Mouse (Mus musculus) ES-Bruce4 (cell line): ENCODE data around the gene Gm45623.

Experiments
- CTCF ChIP-seq: IDR thresholded peaks from one replicate; pipeline ENCODE4 v1.8.1; 2011; ENCODE audit warnings: low read depth, low read length
- EP300 ChIP-seq: IDR thresholded peaks from 2 replicates; pipeline ENCODE4 v1.6.1; 2011; ENCODE audit warnings: low read depth, low read length; ENCODE audit not compliant: insufficient read depth

- no peak for TF ChIP-seq CTCF
- TF ChIP-seq EP300: no peak
These were observed 6.1 kb downstream of the Gm45623 start for GRCm38 (mm10) chr13:56747554-56747953.
